Mouse (Mus musculus): ENCODE measurements around the gene Mapk7.

The Mapk7 gene

DNA sequence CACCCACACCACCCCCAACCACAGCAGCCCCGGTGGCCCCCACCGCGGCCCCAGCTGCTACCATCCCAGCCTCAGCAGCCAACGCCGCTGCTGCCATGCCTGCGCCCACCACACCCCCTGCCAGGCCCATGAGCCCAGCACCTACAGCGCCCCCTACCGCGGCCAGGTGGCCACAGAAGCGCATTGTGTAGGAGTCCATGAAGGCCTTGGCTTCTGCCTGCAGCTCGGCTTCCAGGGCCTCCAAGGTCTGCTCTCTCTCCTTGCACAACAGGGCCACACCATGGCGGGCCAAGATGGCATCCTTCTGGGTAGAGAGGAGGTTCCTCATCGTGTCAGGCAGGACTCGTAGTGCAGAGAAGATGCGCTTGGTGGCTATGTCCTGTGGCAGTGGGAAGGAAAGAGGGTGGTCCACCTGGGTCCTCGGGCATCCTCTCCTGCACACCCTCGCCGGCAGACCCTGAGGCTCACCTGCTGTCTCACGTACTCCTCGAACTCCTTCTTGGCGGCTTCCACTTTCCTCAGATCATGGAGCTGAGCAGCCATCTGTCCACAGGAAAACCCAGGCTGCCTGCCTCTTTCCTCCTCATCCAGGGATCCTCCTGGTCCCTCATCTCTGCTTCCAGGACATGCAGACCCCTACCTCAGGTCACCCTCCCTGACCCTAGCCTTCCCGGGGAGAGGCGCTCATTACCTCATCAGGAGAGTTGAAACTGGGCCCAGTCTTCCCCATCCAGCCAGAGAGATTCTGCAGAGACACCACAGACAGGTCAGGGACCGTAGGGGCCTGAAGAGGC, 44.5 kb downstream of the Mapk7 start:
- peak; percentile 43 for DNase-seq

DNA sequence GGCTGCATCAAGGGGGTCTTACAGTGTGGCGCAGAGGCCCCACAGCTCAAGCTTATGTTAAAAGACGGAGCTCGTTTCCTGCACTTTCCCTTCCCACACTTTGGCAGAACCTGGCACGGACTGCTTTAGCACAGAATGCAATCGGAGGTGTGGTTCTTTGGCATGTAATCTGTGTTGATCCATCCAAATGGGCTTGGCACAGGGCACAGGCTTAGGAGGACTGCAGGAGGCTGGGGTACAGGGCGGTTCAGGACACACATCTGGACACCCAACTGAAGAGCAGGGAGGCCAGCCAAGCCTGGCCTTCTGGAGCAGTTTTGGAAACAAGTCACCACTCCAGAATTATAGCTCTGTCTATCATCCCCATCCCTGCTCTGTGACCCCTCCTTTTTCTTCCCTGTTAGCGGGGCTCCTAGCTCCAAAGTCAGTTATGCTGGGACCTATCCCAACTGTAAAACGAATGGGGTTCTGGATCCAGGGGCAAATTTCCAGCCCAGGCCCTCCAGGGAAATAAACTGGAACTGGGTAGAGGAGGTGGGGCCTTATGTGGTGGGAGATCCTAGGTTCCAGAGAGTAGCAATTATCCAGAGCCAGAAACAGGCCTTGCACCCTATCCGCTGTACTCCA, 45.5 kb downstream of the Mapk7 start:
- no peak for DNase-seq

DNA sequence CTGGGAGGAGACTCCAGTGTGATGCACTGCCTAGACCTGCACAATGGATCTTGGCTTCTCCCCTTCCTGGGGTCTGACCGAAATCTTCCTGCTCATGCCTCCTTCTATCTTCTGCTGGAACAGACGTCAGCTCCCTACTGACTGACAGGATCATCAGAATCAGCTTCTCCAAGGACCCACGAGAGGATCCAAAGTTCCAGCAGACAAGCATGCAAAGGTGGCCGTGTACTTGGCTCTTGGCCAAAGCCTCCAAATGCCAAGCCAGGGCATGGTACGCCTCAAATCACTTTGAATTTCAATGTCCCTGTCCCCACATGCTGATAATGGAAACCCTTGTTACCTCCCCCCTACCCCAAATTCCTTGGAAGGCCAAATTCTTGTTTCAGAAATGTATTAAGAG, 46.2 kb downstream of the Mapk7 start:
- no peak for DNase-seq

DNA sequence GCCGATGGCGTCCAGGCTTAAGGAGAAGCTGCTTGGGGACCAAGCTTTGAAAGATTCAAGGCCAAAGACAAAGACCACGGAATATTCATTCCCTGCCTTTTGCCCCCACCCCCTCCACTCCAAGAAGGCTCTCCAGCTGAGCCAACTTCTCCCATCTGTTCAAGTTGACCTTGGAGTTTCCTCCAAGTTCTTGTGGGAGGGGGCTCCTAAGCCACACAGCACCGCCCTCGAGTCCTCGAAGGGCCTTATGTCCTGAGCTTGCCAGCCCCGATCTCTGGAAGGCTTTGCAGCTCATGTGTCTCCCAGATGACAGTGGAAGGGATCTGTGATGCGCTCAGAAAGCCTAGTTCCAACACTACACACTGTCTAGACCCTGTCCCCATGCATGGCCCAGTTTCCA, 46.9 kb downstream of the Mapk7 start:
- no peak for DNase-seq

DNA sequence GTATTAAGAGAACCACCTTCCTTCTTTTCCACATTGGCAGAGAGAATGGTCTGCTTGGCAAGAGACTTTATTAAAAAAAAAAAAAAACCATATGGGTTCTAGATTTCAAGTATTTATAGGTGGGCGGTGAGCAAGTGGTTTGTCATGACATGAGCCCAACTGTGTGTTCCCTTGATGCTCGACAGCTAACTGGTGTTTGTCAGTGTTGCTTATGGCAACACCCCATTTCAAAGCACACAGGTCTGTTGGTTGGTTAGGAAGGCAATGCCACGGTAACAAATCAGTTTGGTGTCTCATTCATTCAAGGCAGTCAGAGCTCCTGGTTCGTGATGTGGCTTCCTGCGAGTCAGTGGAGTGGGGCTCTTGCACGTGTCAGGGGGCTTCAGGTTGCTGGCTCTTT, 50.4 kb downstream of the Mapk7 start:
- DNase-seq: no peak

DNA sequence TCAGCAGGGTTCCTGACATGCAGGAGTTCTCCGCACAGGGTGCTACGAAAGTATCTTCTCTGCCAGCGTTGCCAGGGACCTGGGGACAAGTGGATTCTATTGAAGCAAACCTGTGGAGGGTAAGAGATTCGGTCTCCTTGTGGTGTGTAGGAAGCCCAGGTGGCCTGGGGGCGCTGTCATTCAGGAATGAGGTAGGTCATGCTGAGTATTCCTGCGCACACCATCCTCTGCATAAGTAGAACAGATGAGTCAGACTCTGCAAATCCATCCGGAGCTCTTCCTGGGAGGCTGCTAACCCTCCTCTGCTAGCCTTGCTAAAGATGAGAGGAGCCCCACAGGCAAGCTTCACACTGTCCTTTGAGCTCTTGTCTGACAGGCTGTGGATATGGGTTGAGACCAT, 52.5 kb downstream of the Mapk7 start:
- DNase-seq: no peak

DNA sequence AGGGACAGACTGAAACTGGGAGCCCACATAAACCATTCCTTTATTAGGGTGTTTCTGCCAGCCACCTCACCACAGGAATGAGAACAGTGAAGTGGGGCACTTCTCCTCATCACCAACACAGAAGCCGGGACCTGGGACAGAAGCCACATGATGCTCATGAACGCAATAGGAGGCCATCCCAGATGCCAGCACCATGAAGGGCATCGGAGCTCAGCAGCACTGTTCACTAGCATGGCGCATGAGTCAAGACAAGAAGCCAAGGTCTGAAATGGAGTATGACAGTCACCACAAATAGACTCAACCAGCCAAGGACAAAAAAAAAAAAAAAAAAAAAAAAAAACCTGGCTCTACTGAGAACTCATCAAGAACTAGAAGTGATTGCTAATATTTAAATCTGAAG, 53.8 kb downstream of the Mapk7 start:
- DNase-seq: no peak

DNA sequence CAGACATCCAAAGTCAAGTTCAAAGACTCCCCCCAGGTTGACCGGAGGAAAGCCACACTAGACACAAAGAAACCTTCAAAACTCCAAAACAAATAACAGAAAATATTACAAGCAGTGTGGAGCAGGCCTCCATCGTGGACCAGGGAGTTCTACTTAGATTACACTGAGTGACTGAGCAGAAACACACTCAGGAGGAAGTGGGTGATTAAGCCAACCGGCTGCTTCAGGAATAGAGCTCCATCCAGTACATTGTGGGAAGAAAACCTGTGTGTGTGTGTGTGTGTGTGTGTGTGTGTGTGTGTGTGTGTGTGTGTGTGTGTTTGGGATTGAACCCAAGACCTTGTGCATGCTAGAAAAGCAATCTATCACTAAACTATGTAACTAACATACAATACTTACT, 55.0 kb downstream of the Mapk7 start:
- DNase-seq: no peak

All from thymus, postnatal 14 days (tissue).